Mouse (Mus musculus) CH12.LX (cell line): ENCODE measurements around the gene Hdhd3.
A peak's percentile ranks its signal among the peaks of the same experiment; 100 is the strongest.

ENCODE experiments used
- BHLHE40 ChIP-seq: IDR thresholded peaks from 2 replicates; pipeline ENCODE4 v1.6.1; 2011; ENCODE audit warnings: mild to moderate bottlenecking, low read depth, low read length, improper control_type of control experiment
- CTCF ChIP-seq, 2 experiments: IDR thresholded peaks in 1 of 2; conservative IDR thresholded peaks in 1 of 2; 2 replicates each; pipeline ENCODE4 v1.5.1; 2011 to 2012; ENCODE audit warnings: low read depth in 2 of 2, low read length in 2 of 2, improper control_type of control experiment in 1 of 2, inconsistent platforms in 1 of 2, mild to moderate bottlenecking in 1 of 2, moderate library complexity in 1 of 2
- ELF1 ChIP-seq: IDR thresholded peaks from 2 replicates; pipeline ENCODE4 v1.6.1; 2014; ENCODE audit warnings: low read depth, mild to moderate bottlenecking, inconsistent platforms, low read length, improper control_type of control experiment
- EP300 ChIP-seq: IDR thresholded peaks from 2 replicates; pipeline ENCODE4 v1.6.1; 2011; ENCODE audit warnings: low read length, improper control_type of control experiment
- HCFC1 ChIP-seq: IDR thresholded peaks from 2 replicates; pipeline ENCODE4 v1.6.1; 2012; ENCODE audit warnings: low read depth, mild to moderate bottlenecking, inconsistent platforms, low read length, improper control_type of control experiment
- KAT2A ChIP-seq: IDR thresholded peaks from 2 replicates; pipeline ENCODE4 v1.6.1; 2012; ENCODE audit warnings: low read length, improper control_type of control experiment, inconsistent platforms; ENCODE audit not compliant: insufficient replicate concordance
- POLR2A ChIP-seq: IDR thresholded peaks from 2 replicates; pipeline ENCODE4 v1.6.1; 2011; ENCODE audit warnings: low read depth, mild to moderate bottlenecking, improper control_type of control experiment, low read length

- TF ChIP-seq ELF1 (peak; percentile 98), POLR2A (peak; percentile 96), BHLHE40 (no peak), KAT2A (peak; percentile 40; the same call in 1 of the 2 replicates), CTCF (conservative IDR thresholded peaks at IDR 0.05 in 1 of 2, IDR thresholded peaks at IDR 0.05 in 1 of 2; ENCODE audit: low read depth in 2 of 2, low read length in 2 of 2) (0 out of 4 replicates have a peak, but pooled peaks of 1 of the 2 experiments have one; percentile 12), EP300 (no peak), HCFC1 (peak; percentile 69)
Measured at GRCm38 (mm10) chr4:62519849-62520233, 16.6 kb upstream of the Hdhd3 start, which contains the start of gene Alad.
